Mouse (Mus musculus) limb, embryonic 11.5 days (tissue): ENCODE measurements around the gene Prcc. TPM values are rescaled to one million over a fixed set of nuclear protein-coding genes. Genes with fewer than 3 reads are reported as not detected.

Source experiments
- ATAC-seq: fragments of 200-750 bp; cut with Nextera tagmentation; 2 replicates; pipeline ENCODE4 v1.8.0; 2017; ENCODE audit warnings: low read depth; ENCODE audit not compliant: insufficient number of reproducible peaks, low FRiP score, low TSS enrichment
- DNase-seq: peaks from one replicate; pipeline ENCODE4 v3.0.0-alpha.2; 2015; ENCODE audit warnings: low spot score
- H3K27ac ChIP-seq: fragments of 300-500 bp; sonication (generic); replicated peaks from 2 replicates; pipeline ENCODE4 v1.5.1; 2014; ENCODE audit warnings: low read depth, mild to moderate bottlenecking, low read length
- H3K27me3 ChIP-seq: fragments of 300-500 bp; sonication (generic); 2 replicates; pipeline ENCODE4 v1.6.1; 2014; ENCODE audit warnings: mild to moderate bottlenecking, low read length, mixed read lengths; ENCODE audit not compliant: control insufficient read depth, insufficient read depth
- H3K36me3 ChIP-seq: fragments of 300-500 bp; sonication (generic); 2 replicates; pipeline ENCODE4 v1.6.1; 2014; ENCODE audit warnings: mild to moderate bottlenecking, low read length, moderate library complexity, mixed read lengths; ENCODE audit not compliant: control insufficient read depth, insufficient read depth
- H3K4me1 ChIP-seq: fragments of 300-500 bp; sonication (generic); 2 replicates; pipeline ENCODE4 v1.6.1; 2014; ENCODE audit warnings: low read length, mixed read lengths; ENCODE audit not compliant: control insufficient read depth, insufficient read depth
- H3K4me2 ChIP-seq: fragments of 300-500 bp; sonication (generic); 2 replicates; pipeline ENCODE4 v1.6.1; 2014; ENCODE audit warnings: low read depth, mild to moderate bottlenecking, moderate library complexity; ENCODE audit not compliant: severe bottlenecking
- H3K4me3 ChIP-seq: fragments of 300-500 bp; sonication (generic); 2 replicates; pipeline ENCODE4 v1.5.1; 2014; ENCODE audit warnings: low read depth, low read length
- H3K9ac ChIP-seq: fragments of 300-500 bp; sonication (generic); 2 replicates; pipeline ENCODE4 v1.6.1; 2014; ENCODE audit warnings: mild to moderate bottlenecking, low read length
- H3K9me3 ChIP-seq: fragments of 300-500 bp; sonication (generic); 2 replicates; pipeline ENCODE4 v1.6.1; 2016; ENCODE audit warnings: low read length; ENCODE audit not compliant: control insufficient read depth
- WGBS: fragments of 180-500 bp; shearing (Covaris S2); extraction: QIAGEN DNeasy Blood & Tissue Kit; methylation state at CpG from one replicate; pipeline ENCODE4 v1.1.7; 2014; 5-methylcytosine and 5-hydroxymethylcytosine counted together
- polyA plus RNA-seq: library from polyadenylated mRNA; unstranded; fragments of >200 nt; fragmentation: Nextera tagmentation; extraction: Ambion mirVana; gene quantifications from 2 replicates; pipeline ENCODE4 v1.2.1, GENCODE M21; 2014

Prcc gene
- polyA plus RNA-seq: 24.1 and 24.4 TPM in 2 replicates

DNA sequence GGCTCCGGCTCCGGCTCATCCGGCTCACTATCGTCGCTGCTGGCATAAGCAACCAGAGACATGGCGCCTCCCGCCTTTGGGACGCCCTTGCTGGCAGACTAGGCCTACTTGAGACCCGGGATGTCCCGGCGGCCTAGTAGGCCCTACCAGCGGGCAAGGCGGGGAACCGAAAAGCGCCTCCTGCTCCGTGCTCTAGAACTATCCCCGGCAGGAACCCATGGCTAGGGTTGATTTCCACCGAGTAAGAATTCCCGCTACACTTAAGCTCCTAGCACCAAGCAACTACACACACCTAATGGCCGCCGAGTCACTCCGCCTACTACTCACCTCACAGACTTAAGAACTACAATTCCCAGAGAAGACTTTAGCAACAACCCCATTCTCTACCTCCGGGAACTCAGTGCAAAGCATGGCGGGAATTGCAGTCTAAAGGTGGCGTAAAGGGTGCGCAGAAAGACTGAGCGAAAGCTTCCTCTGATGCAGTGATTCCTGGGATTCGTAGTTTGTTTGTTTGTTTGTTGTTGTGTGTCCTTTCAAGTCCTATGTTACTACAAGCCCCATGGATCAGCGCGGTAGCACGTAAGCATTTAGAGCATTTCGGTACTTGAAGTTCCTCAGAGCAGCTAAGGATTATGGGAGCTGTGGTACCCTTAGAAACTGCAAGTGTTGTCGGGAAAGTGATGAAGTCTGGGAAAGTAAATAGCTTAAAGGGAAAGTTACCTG lies at the start of gene Prcc:
Gene Prcc (minus strand): TSS at position 328 of the 723 bp plus-strand sequence.
- H3K4me2 ChIP-seq: peak within 1 kb of the TSS; percentile 86
- ATAC-seq: peak; percentile 97
- 0% methylated on average over 33 of the region's 33 CpGs for WGBS
- DNase-seq: peak; percentile 88
- no peaks in the 10 kb centered on the region for H3K27me3 ChIP-seq
- no peaks in the 10 kb centered on the region for H3K9me3 ChIP-seq
- H3K4me1 ChIP-seq: peaks cover 9% of the 10 kb centered on the region
- H3K9ac ChIP-seq: peak within 1 kb of the TSS; percentile 86
- peak within 1 kb of the TSS; percentile 87 for H3K27ac ChIP-seq
- no peaks in the 10 kb centered on the region; the same call in 1 of the 2 replicates for H3K36me3 ChIP-seq
- H3K4me3 ChIP-seq: peak within 1 kb of the TSS; percentile 92

DNA sequence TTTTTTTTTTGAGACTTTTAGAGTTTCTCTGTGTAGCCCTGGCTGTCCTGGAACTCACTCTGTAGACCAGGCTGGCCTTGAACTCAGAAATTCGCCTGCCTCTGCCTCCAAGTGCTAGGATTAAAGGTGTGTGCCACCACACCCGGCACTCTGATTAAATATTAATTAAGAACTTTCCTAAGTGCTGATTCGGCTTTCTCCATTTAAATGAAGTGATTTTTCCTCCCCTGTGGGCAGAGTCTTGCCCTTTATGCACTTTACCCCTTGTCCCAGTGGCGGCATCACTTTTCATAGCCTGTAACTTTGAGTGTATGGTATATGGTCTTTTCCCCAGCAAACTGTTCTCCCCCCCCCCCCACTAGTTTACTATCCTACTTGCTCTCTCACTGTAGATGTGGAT lies 49.8 kb upstream of the Prcc start:
- WGBS: 87% methylated on average over 4 of the region's 4 CpGs
- peaks cover 32% of the 10 kb centered on the region for H3K36me3 ChIP-seq

DNA sequence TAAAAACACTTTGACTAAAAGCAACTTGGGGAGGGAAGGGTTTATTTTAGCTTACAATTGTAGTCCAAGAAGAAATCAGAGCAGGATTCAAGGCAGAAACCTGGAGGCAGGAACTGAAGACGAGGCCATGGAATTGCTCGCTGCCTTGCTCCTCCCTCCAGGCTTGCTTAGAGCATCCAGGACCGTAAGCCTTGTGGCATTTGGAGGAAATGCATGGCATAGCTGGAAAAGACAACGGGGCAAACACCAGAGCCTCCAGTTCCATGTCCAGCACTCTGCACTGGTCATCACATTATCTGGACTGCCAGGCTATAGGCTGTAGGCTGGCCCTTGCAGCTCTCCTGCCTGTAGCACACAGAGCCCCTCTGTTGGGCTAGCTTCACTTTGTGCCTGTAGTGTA lies 49.1 kb upstream of the Prcc start:
- ATAC-seq: no peak
- H3K27me3 ChIP-seq: no peaks in the 10 kb centered on the region
- H3K27ac ChIP-seq: no peak overlapping the region
- 80% methylated on average over 4 of the region's 4 CpGs for WGBS
- no peak overlapping the region for H3K4me3 ChIP-seq
- no peak overlapping the region for H3K4me2 ChIP-seq
- H3K36me3 ChIP-seq: peaks cover 29% of the 10 kb centered on the region
- peaks cover 5% of the 10 kb centered on the region; the same call in 1 of the 2 replicates for H3K4me1 ChIP-seq
- no peaks in the 10 kb centered on the region for H3K9me3 ChIP-seq
- no peak for DNase-seq
- H3K9ac ChIP-seq: no peak overlapping the region

More for the DNA sequence above, 49.8 kb upstream of the Prcc start:
- DNase-seq (no peak), ATAC-seq (no peak; the same call in 1 of the 2 replicates)
- no peak overlapping the region for H3K9ac ChIP-seq
- H3K4me2 ChIP-seq: no peak overlapping the region
- no peak overlapping the region for H3K4me3 ChIP-seq
- peaks cover 5% of the 10 kb centered on the region; the same call in 1 of the 2 replicates for H3K4me1 ChIP-seq
- H3K27me3 ChIP-seq: no peaks in the 10 kb centered on the region
- no peaks in the 10 kb centered on the region for H3K9me3 ChIP-seq
- no peak overlapping the region for H3K27ac ChIP-seq

DNA sequence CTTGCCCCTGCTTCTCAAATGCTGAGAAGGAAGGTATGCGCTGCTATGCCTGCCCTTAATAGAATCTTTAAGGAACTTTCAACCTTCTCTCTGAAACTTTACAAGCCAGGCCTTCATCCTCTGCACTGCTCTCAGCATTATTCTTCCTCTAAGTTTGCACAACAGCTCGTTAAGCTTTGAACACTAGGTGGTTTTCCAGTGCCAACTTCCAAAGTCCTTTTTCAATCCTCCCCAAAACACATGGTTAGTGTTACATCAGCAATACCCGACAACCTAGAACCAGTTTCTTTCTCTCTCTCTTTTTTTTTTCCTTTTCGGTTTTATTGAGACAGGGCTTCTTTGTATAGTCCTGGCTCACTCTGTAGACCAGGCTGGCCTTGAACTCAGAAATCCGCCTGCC lies 48.6 kb upstream of the Prcc start:
- H3K9ac ChIP-seq: no peak overlapping the region
- no peak overlapping the region for H3K4me2 ChIP-seq
- peaks cover 24% of the 10 kb centered on the region for H3K36me3 ChIP-seq
- peaks cover 8% of the 10 kb centered on the region; the same call in 1 of the 2 replicates for H3K4me1 ChIP-seq
- H3K27me3 ChIP-seq: no peaks in the 10 kb centered on the region
- WGBS: 86% methylated on average over 5 of the region's 5 CpGs
- no peak overlapping the region for H3K27ac ChIP-seq
- no peaks in the 10 kb centered on the region for H3K9me3 ChIP-seq
- H3K4me3 ChIP-seq: no peak overlapping the region
- ATAC-seq (no peak), DNase-seq (no peak)

DNA sequence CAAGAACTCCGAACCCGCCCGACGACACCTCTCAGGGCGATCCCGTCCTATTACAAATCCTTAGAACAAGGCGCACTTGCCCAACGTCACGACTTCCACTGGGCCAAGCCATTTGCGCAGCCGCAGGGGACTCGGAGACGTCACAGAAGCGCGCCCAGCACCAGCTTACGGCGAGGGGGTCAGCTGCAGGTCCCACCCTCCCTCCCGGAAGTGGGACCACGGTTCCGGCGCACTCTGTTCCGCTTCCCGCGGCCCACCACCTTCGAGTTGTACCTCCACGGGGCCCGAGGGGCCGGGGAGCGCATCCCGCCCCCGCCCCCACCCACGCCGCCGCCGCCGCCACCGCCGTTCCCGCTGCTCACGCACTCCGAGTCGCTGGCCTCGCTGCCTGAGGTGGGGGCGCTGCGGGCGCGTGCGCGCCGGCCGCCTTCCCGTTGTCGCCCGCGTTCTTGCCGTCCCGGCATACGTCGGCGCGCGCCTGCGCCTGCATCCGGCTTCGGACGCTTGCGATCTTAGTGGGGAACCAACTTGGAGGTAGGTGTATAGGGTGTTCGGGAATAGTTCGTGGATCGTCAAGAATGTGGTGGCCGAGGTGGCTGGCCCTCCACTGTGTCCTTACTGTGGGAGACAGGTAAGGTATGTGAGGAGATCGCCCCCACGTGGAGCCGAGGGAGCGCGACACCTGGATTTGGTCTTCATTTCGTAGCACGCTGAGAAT lies 44.8 kb upstream of the Prcc start, which contains the start of the genes Isg20l2 and Rrnad1:
Gene Isg20l2 (plus strand): TSS at position 237 of the 718 bp plus-strand sequence.
Gene Rrnad1 (minus strand): TSS at position 640 of the 718 bp plus-strand sequence.
- Histone ChIP-seq H3K4me3 (peak within 1 kb of the TSS; percentile 52), H3K36me3 (peaks cover 18% of the 10 kb centered on the region; the same call in 1 of the 2 replicates), H3K27me3 (no peaks in the 10 kb centered on the region), H3K27ac (peak within 1 kb of the TSS; percentile 65; the same call in 1 of the 2 replicates), H3K4me1 (peaks cover 8% of the 10 kb centered on the region; the same call in 1 of the 2 replicates), H3K9me3 (no peaks in the 10 kb centered on the region), H3K4me2 (peak within 1 kb of the TSS; percentile 69), H3K9ac (peak within 1 kb of the TSS; percentile 77)
- ATAC-seq: peak; percentile 96
- DNase-seq: peak; percentile 98
- under 1% methylated on average over 77 of the region's 78 CpGs for WGBS

DNA sequence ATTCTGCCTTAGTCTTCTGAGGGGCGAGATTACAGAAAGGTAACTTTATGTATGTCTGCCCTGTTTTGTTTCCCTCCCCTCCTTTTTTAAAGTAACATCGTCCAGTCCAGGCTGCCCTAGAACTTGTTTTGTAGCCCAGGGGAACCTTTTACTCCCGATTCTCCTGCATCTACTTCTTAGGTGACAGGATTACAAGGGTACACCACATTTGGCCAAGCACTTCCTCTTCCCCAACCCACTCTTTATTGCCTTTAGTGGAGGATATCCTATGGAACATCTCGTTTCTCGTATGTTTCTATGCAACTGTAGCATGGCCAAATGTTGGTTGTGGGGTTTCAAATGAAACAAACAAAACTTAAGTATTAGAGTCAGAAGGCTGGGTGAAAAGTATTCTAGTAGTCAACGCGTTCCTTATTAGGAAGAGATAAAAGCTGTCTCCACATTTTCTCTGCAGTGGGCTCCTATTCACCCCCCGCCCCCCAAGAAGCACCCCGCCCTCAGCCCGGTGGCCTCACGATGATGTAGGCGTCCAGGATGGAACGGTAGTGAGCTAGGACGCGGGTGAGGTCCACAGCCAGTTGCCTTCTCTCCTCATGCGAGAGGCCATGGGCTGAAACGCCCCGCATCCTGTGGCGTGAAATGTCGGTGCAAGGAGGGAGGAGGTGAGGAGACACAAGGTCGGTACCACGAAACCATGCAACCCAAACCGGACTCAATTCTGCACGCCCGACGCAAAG lies 44.1 kb upstream of the Prcc start:
- WGBS: 6% methylated on average over 26 of the region's 26 CpGs
- Histone ChIP-seq H3K4me2 (peak overlapping the region; percentile 69), H3K27ac (no peak overlapping the region), H3K27me3 (no peaks in the 10 kb centered on the region), H3K9ac (peak overlapping the region; percentile 61), H3K4me1 (peaks cover 8% of the 10 kb centered on the region; the same call in 1 of the 2 replicates), H3K36me3 (peaks cover 22% of the 10 kb centered on the region), H3K9me3 (no peaks in the 10 kb centered on the region), H3K4me3 (peak overlapping the region; percentile 52)
- DNase-seq (no peak), ATAC-seq (peak; percentile 53)

DNA sequence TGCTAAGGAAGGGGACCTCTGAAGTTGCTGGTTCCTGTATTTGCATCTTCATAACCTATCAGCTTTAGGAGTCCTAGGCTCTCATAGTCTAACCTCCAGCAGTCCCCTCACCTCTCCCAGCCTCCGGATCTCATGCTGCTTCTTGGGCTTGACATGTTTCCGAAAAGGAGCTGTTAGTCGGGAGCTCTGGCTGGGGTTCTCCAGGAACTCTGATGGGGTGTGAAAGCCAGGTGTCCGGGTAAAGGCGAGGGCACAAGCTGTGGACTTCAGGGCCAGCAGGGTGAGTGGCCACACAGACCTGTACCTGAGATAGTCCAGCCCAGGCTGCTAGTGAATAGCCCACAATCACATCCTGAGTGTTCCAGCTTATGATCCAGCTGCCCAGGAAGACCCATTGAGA lies 42.0 kb upstream of the Prcc start:
- H3K9ac ChIP-seq: no peak overlapping the region
- peaks cover 30% of the 10 kb centered on the region for H3K36me3 ChIP-seq
- H3K4me2 ChIP-seq: no peak overlapping the region
- DNase-seq (no peak), ATAC-seq (no peak)
- 90% methylated on average over 5 of the region's 5 CpGs for WGBS
- peaks cover 8% of the 10 kb centered on the region; the same call in 1 of the 2 replicates for H3K4me1 ChIP-seq
- H3K4me3 ChIP-seq: no peak overlapping the region
- H3K27me3 ChIP-seq: no peaks in the 10 kb centered on the region
- H3K9me3 ChIP-seq: no peaks in the 10 kb centered on the region
- H3K27ac ChIP-seq: no peak overlapping the region

DNA sequence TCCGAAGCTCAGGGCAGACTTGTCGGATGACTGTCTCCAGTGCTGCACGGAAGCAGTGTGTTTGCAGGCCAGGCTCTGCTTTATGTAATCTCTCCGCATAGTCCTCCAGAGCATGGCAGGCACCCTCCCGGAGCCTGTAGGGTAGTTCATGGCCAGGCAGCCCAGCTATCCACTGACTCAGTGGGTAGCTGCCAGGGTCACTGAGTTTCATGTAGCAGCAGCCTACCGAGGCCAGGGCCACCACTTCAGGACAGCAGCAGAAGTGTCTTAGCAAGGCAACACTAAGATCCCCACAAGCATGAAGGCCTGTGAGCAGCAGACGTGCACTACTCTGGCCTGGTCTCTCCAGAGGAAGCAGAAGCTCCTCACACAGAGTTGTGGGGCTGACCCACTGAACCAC lies 39.6 kb upstream of the Prcc start:
- 91% methylated on average over 7 of the region's 7 CpGs for WGBS

More for the DNA sequence above, 39.6 kb upstream of the Prcc start:
- Histone ChIP-seq H3K36me3 (peaks cover 30% of the 10 kb centered on the region), H3K4me3 (no peak overlapping the region), H3K4me1 (0 out of 2 replicates have a peak, but pooled peaks cover 2% of the 10 kb centered on the region), H3K9me3 (no peaks in the 10 kb centered on the region), H3K27me3 (no peaks in the 10 kb centered on the region), H3K9ac (no peak overlapping the region), H3K27ac (no peak overlapping the region), H3K4me2 (no peak overlapping the region)
- no peak for ATAC-seq
- DNase-seq: no peak
